Mouse (Mus musculus) bone marrow, adult 2 months (tissue): ENCODE results near the gene Smad1. TPM values are rescaled to one million over a fixed set of nuclear protein-coding genes. Genes with fewer than 3 reads are reported as not detected.

Experiments
- H3K27ac ChIP-seq: fragments of 200-500 bp; 2 replicates; pipeline ENCODE4 v1.5.1; 2012; ENCODE audit warnings: low read depth, mild to moderate bottlenecking, control low read depth, inconsistent platforms, low read length; ENCODE audit not compliant: control insufficient read depth, poor library complexity, insufficient read depth
- H3K4me1 ChIP-seq: fragments of 200-500 bp; 2 replicates; pipeline ENCODE4 v1.6.1; 2011; ENCODE audit warnings: low read length; ENCODE audit not compliant: control insufficient read depth, insufficient read depth
- H3K4me3 ChIP-seq: fragments of 200-500 bp; replicated peaks from 2 replicates; pipeline ENCODE3; 2011; ENCODE audit warnings: mild to moderate bottlenecking, low read depth, low read length, control low read depth; ENCODE audit not compliant: control insufficient read depth
- CTCF ChIP-seq: fragments of 200-500 bp; IDR thresholded peaks from 2 replicates; pipeline ENCODE4 v1.5.1; 2011; ENCODE audit warnings: low read length, control low read depth; ENCODE audit not compliant: control insufficient read depth, insufficient read depth
- POLR2A ChIP-seq: fragments of 200-500 bp; IDR thresholded peaks from 2 replicates; pipeline ENCODE4 v1.6.1; 2011; ENCODE audit warnings: low read depth, mild to moderate bottlenecking, control low read depth, low read length, borderline replicate concordance; ENCODE audit not compliant: control insufficient read depth
- WGBS: fragments of 180-500 bp; shearing (Covaris S2); methylation state at CpG from one replicate; pipeline ENCODE4 v1.1.7; 2018; 5-methylcytosine and 5-hydroxymethylcytosine counted together
- polyA plus RNA-seq: library from polyadenylated mRNA; stranded (reverse); fragments of >200 nt; gene quantifications from 2 replicates; pipeline ENCODE4 v1.2.4, GENCODE M21; 2011; ENCODE audit warnings: low replicate concordance; ENCODE audit not compliant: missing spikeins, insufficient read depth, insufficient read length

Gene Smad1
- polyA plus RNA-seq, 1 experiment, result 5.3 TPM

- Histone ChIP-seq H3K4me3 (no peak overlapping the region), H3K4me1 (no peaks in the 10 kb centered on the region), H3K27ac (no peak overlapping the region)
- 90% methylated on average over 10 of the region's 10 CpGs for WGBS
- TF ChIP-seq POLR2A (no peak), CTCF (no peak)
These were observed 60.7 kb downstream of the Smad1 start for GRCm38 (mm10) chr8:79338619-79339018.

GRCm38 (mm10) chr8:79332109-79332900 is 67.0 kb downstream of the Smad1 start:
- TF ChIP-seq POLR2A (no peak), CTCF (no peak)
- Histone ChIP-seq H3K4me1 (no peaks in the 10 kb centered on the region), H3K27ac (no peak overlapping the region), H3K4me3 (no peak overlapping the region)
- WGBS, result 83% methylated on average over 22 of the region's 22 CpGs

- Histone ChIP-seq H3K4me3 (no peak overlapping the region), H3K4me1 (no peaks in the 10 kb centered on the region), H3K27ac (no peak overlapping the region)
- WGBS, result 80% methylated on average over 2 of the region's 2 CpGs
- TF ChIP-seq POLR2A, result no peak
- no peak for TF ChIP-seq CTCF
These were observed 67.7 kb downstream of the Smad1 start for GRCm38 (mm10) chr8:79331571-79331970.

- 82% methylated on average over 9 of the region's 9 CpGs for WGBS
- H3K4me3 ChIP-seq, result no peak overlapping the region
- no peak overlapping the region for H3K27ac ChIP-seq
- TF ChIP-seq POLR2A (no peak), CTCF (no peak)
- H3K4me1 ChIP-seq, result no peaks in the 10 kb centered on the region
These were observed 68.3 kb downstream of the Smad1 start for GRCm38 (mm10) chr8:79331017-79331416.

- Histone ChIP-seq H3K4me3 (no peak overlapping the region), H3K27ac (no peak overlapping the region), H3K4me1 (no peaks in the 10 kb centered on the region)
- TF ChIP-seq CTCF, result no peak
- no peak for TF ChIP-seq POLR2A
- 84% methylated on average over 2 of the region's 2 CpGs for WGBS
These were observed 69.6 kb downstream of the Smad1 start for GRCm38 (mm10) chr8:79329735-79330134.

GRCm38 (mm10) chr8:79329182-79329581 is 70.1 kb downstream of the Smad1 start:
- Histone ChIP-seq H3K27ac (no peak overlapping the region), H3K4me1 (no peaks in the 10 kb centered on the region), H3K4me3 (no peak overlapping the region)
- TF ChIP-seq CTCF (no peak), POLR2A (no peak)
- WGBS, result 65% methylated on average over 4 of the region's 4 CpGs

GRCm38 (mm10) chr8:79325510-79325909 is 73.8 kb downstream of the Smad1 start:
- H3K4me1 ChIP-seq, result peaks cover 1% of the 10 kb centered on the region; the same call in 1 of the 2 replicates
- TF ChIP-seq POLR2A, result no peak
- TF ChIP-seq CTCF, result no peak
- no peak overlapping the region for H3K4me3 ChIP-seq
- H3K27ac ChIP-seq, result no peak overlapping the region
- WGBS, result 86% methylated on average over 6 of the region's 6 CpGs

GRCm38 (mm10) chr8:79324928-79325327 is 74.4 kb downstream of the Smad1 start:
- no peak overlapping the region for H3K4me3 ChIP-seq
- WGBS, result 76% methylated on average over 5 of the region's 5 CpGs
- no peak overlapping the region for H3K27ac ChIP-seq
- peaks cover 1% of the 10 kb centered on the region; the same call in 1 of the 2 replicates for H3K4me1 ChIP-seq
- TF ChIP-seq CTCF (no peak), POLR2A (no peak)
